Mouse (Mus musculus) lung, postnatal 4 days (tissue): Measurements from ENCODE around the gene Fgfr2.

ENCODE experiments used
- DNase-seq, 2 experiments: peaks; one replicate each; pipeline ENCODE4 v3.0.0; 2021

Gene Fgfr2

GRCm38 (mm10) chr7:132768498-132769344 is 354.4 kb downstream of the Fgfr2 start:
- no peak for DNase-seq

- no peak for DNase-seq
Measured at GRCm38 (mm10) chr7:132767999-132768370, 355.2 kb downstream of the Fgfr2 start.

- no peak for DNase-seq
Measured at GRCm38 (mm10) chr7:132767233-132767998, 355.7 kb downstream of the Fgfr2 start.

GRCm38 (mm10) chr7:132766235-132766871 is 356.8 kb downstream of the Fgfr2 start:
- DNase-seq, result peak; percentile 39 to 56

GRCm38 (mm10) chr7:132765629-132766186 is 357.4 kb downstream of the Fgfr2 start:
- no peak for DNase-seq

GRCm38 (mm10) chr7:132764896-132765491 is 358.2 kb downstream of the Fgfr2 start:
- no peak for DNase-seq

GRCm38 (mm10) chr7:132764314-132764713 is 358.8 kb downstream of the Fgfr2 start:
- no peak for DNase-seq

GRCm38 (mm10) chr7:132763911-132764310 is 359.2 kb downstream of the Fgfr2 start:
- DNase-seq, result no peak

- no peak for DNase-seq
Measured at GRCm38 (mm10) chr7:132763351-132763750, 359.8 kb downstream of the Fgfr2 start.

GRCm38 (mm10) chr7:132761409-132761808 is 361.7 kb downstream of the Fgfr2 start:
- DNase-seq, result no peak

- no peak for DNase-seq
Measured at GRCm38 (mm10) chr7:132760589-132761180, 362.5 kb downstream of the Fgfr2 start.

GRCm38 (mm10) chr7:132759926-132760325 is 363.2 kb downstream of the Fgfr2 start:
- no peak for DNase-seq

GRCm38 (mm10) chr7:132759405-132759891 is 363.7 kb downstream of the Fgfr2 start:
- DNase-seq, result no peak

- DNase-seq, result no peak
Measured at GRCm38 (mm10) chr7:132758875-132759274, 364.3 kb downstream of the Fgfr2 start.

- DNase-seq, result no peak
Measured at GRCm38 (mm10) chr7:132756325-132756724, 366.8 kb downstream of the Fgfr2 start.

GRCm38 (mm10) chr7:132754389-132754750 is 368.8 kb downstream of the Fgfr2 start:
- peak; percentile 47 to 71 for DNase-seq

- no peak for DNase-seq
Measured at GRCm38 (mm10) chr7:132753518-132754388, 369.4 kb downstream of the Fgfr2 start.

- peak in 1 of 2 experiments; percentile 38 for DNase-seq
Measured at GRCm38 (mm10) chr7:132751716-132752115, 371.4 kb downstream of the Fgfr2 start.

GRCm38 (mm10) chr7:132749504-132749903 is 373.6 kb downstream of the Fgfr2 start:
- DNase-seq, result no peak

- no peak for DNase-seq
Measured at GRCm38 (mm10) chr7:132748076-132748769, 374.9 kb downstream of the Fgfr2 start.
